Mouse (Mus musculus) gastrocnemius, postnatal 36 days (tissue): Measurements from ENCODE around the gene Olfr332. TPM values are rescaled to one million over a fixed set of nuclear protein-coding genes. Genes with fewer than 3 reads are reported as not detected.
"Not testable (repeated sequence)": the region's sequence is repeated elsewhere in the genome, so short reads cannot be mapped to it uniquely, and the experiment has no call there.

Experiments
- DNase-seq, 2 experiments: peaks; one replicate each; pipeline ENCODE4 v3.0.0; 2022
- intact Hi-C: fragments of 180-260 bp; cut with DNase I; formaldehyde crosslinking; loops from one replicate; pipeline ENCODE4 v1.15.1; 2025
- long read RNA-seq, 2 experiments: library from polyadenylated mRNA; stranded (forward); transcript quantifications; one replicate each; pipeline ENCODE4 v2.0.0; 2021
- total RNA-seq, 2 experiments: library from RNA; stranded (reverse); gene quantifications; 2 replicates each; pipeline ENCODE4 v1.2.3; 2021

Gene Olfr332
- not detected for total RNA-seq
- long read RNA-seq, experiment 1 = 0 reads
- long read RNA-seq, experiment 2 = 0 reads

DNA sequence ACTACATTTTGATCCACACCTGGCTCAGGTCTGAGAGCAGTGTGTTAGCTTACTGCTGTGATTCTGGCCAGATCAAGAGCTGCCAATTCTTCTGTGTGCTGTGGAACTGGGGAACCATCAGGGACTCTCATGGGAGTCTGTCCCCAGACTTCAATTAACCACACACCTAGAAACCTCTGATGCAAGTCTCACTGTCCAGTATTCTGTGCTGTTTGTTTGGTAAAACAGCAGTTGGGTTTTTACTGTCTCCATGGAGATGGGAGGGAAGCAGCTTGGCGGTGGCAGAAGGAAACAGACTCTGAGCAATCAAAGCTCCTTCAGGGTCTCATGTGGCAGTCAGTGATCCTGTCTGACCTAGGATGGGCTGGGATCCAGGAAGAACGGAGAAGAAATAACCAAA is at the start of gene Olfr332:
Olfr332 (minus strand) TSS at position 101 of the 400 bp plus-strand sequence.
- intact Hi-C loops = no loop called here
- DNase-seq = no peak

DNA sequence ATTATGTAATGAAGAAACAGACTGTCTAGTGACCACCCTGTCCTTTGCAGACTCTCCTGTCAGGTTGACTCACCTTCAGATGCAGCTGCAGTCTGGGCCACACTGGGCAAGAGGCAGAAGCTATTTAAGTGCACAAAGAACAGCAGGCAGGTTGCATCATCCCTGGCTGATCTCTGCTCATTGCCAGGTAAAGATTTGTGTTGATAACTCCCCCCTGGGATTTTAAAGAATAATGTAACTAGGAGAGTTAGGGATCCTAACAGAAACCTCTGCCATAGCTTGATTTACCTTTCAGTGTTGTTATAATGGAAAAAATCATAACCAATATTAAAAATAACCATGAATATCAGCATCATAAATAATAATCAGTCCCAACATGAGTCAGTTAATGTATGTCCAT is 42.4 kb upstream of the Olfr332 start, which contains the start of gene Olfr330:
Olfr330 (minus strand) TSS at position 101 of the 400 bp plus-strand sequence.
- DNase-seq, intact Hi-C loops: not testable (repeated sequence)

DNA sequence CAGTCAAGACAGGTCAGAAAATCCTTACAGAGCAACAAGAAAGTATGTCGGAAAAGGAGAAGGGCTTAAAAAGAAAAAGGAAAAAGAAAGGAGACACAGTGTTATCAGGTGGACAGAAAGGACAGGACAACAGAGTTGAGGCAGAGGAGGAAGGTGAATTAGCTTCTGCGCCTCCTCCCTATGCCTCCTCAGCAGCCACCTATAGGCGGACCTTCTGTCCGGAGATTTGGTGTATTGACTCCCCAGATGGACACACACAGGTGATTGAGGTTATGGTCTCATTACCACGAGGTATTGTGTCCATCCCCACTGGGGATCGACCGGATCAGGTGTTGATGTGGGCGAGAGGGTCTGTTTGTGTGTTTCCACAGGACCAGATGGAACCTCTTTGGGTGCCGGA is 27.4 kb upstream of the Olfr332 start:
- peak in 1 of 2 experiments; percentile 25 for DNase-seq
- intact Hi-C loops = not testable (repeated sequence)

DNA sequence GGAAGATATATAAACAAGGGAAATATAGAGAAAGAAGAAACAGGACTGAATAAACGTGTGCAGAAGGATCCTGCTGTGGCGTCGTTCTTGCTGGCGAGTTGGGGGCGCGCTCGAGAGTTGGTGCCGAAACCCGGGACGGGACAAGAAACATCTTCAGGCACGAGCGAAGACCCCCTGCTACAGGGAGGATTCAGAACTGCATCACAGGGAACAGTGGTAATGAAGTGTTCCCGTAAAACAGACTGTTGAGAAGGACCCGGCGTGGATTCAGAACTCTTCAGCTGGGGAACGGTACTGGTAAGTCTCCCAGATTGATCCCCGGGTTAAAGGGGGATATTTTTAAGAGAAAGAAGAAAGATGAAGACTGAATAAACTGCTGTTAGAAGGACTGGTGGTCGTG is 26.6 kb upstream of the Olfr332 start:
- intact Hi-C loops = not testable (repeated sequence)
- DNase-seq = peak; percentile 66 to 71

DNA sequence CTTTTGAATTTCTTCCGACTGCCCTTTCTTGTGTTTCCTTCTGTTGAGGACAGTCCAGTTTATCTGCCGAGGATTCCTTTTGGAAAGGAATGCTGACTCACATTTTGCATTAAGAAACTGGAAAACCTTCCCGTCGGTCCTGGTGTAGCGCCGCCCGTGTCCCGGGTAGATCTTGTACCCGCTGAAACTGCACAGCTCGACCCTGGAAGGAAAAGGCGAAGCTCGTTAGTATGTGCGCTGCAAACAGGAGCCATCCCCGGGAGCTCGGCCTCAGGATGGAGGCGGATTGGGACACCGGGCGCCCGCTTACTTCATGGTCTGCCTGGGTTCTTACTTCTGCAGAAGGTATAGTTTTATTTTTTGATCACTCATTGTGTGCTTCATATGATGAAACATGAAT is 16.7 kb upstream of the Olfr332 start:
- DNase-seq, intact Hi-C loops: not testable (repeated sequence)

DNA sequence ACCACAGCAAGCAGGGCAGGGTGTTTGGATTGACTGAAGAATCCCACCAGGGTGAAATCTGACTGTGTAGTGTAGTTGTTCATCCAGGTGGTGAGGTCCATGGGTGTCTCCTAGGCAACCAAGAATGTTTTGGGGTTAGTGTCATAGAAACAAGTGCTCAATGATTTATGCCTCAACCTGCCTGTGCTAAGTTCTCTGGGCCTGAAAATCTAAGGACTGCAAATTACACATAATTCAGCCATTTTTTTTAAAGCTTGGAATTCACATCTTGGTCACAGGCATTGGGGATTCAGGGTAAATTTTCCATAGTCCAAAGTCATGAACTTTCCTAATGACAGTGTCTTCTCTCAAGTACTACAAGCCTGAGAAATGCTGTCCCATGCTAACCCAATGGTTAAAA is 10.1 kb upstream of the Olfr332 start, which contains the start of gene Olfr331:
Olfr331 (minus strand) TSS at position 101 of the 400 bp plus-strand sequence.
- intact Hi-C loops, DNase-seq: not testable (repeated sequence)

DNA sequence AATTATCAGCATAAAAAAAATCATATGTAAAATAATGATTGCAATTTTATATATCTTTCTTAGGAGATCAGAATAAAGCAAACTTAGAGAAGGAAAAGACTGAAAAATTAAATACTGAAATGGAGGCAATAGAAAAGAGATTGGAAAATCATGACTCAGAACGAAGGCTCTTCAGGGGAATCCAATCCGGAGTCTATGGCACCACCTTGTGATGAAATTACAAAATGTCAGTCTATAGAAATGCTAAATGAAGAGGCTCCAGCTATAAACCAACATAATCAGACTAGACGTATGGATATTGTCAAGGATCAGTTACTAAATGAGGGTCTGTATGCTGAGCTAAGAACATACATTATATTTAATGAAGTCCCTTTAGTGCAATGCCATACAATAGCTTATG is 6.9 kb upstream of the Olfr332 start:
- no peak for DNase-seq
- intact Hi-C loops = no loop called here

DNA sequence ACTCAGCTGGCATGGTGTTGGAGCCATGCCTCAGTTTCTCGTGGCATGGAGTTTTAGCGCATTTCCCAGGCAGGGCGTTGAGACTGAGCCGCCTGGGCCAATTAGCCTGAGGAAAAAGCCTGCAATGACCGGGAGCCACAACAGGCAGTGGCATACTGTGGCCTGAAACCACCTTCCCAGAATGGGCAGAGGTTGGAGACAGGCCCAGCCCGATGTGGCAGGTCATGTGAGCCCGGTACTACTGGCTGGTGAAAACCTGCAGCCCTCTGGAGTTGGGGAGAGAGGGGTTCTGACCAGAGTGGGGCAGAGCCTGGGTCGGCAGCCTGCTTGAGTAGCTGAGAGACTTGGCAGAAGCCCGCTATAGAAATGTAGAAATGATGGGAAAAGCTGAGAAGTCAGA is 6.4 kb upstream of the Olfr332 start:
- intact Hi-C loops = no loop called here
- DNase-seq = no peak

DNA sequence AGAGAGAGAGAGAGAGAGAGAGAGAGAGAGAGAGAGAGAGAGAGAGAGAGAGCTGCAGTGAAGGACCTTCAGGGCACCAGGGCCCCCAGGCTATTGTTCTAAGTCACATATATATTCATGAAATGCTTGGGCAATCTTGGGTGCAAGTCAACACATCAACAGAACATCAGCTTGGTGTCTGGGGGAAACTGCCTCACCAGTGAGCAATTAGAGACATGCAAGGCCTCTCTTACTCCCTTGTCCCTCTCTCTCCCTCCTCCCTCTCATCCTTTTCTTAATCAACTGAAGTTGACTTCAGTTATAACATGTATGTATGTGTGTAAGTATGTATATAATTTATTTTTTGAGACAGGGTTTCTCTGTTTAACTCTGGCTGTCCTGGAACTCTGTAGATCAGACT is 30.2 kb downstream of the Olfr332 start, which contains the start of gene Olfr30:
Olfr30 (minus strand) TSS at position 101 of the 400 bp plus-strand sequence.
- intact Hi-C loops = no loop called here
- no peak for DNase-seq

DNA sequence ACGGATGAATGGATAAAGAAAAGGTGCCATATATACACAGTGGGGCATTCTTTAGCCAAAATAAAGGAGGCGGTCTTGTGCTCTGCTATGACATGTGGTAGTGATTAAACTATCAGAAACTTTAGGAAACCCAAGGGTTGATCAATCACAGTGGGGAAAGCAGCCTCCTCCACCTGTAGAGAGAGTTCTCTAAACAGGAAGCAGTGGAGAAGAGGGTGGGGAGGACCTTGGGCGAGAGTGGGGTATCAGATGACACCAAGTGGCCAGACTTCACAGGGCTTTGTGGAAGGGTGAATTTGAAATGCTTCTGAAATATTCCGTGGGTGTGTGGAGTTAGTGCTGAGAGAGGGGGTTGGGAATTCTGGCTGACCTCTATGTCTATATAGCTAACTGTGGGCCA is 38.8 kb downstream of the Olfr332 start:
- no peak for DNase-seq
- intact Hi-C loops = no loop called here

DNA sequence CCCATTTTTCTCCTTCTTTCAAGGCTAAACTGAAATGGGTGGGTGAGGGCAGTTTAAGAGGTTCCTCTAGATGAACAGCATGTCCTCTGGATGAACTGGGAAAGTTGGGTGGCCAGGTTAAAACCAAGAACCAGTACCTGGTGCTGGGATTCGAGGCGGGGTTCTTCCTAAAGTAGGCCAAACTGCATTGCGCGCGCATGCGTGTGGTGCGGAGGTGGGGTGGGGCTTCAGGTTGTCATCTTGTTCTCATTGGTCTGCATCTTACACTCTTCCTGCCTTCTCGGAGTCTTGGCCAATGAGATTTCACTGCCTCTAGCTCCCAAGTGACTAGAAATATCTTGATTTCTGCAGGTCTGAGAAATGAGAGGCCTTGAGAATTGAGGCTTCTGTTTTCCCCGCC is 39.6 kb downstream of the Olfr332 start, which contains the start of gene Lypd9:
Lypd9 (minus strand) TSS at position 165 of the 400 bp plus-strand sequence.
- intact Hi-C loops = no loop called here
- no peak for DNase-seq

Other genes with a start within 250 kb of the Olfr332 start
- gene 4930438A08Rik, start 217.8 kb downstream of the Olfr332 start, total RNA-seq = not detected
- 1 to 10 TPM; 3.4 to 4.0 TPM for gene Zfp692, start 185.5 kb downstream of the Olfr332 start, total RNA-seq
- gene Zfp672, start 162.2 kb downstream of the Olfr332 start, total RNA-seq = 10 to 100 TPM; 36.7 to 41.7 TPM
- gene Sh3bp5l, start 161.8 kb downstream of the Olfr332 start, total RNA-seq = 10 to 100 TPM; 26.1 to 27.9 TPM
- not detected for gene Lypd8, start 113.5 kb downstream of the Olfr332 start, total RNA-seq
- not detected for gene 1810065E05Rik, start 71.4 kb downstream of the Olfr332 start, total RNA-seq
- not detected for gene Gm12253, start 60.0 kb downstream of the Olfr332 start, total RNA-seq
- gene Lypd9, start 39.6 kb downstream of the Olfr332 start, total RNA-seq = not detected
- not detected for gene Olfr30, start 30.3 kb downstream of the Olfr332 start, total RNA-seq
- gene Olfr331, start 10.0 kb upstream of the Olfr332 start, total RNA-seq = not detected
- gene Olfr330, start 42.3 kb upstream of the Olfr332 start, total RNA-seq = not detected
- not detected for gene Olfr329-ps, start 53.9 kb upstream of the Olfr332 start, total RNA-seq
- not detected for gene Olfr328, start 63.1 kb upstream of the Olfr332 start, total RNA-seq
- not detected for gene Olfr224, start 78.0 kb upstream of the Olfr332 start, total RNA-seq
- gene Olfr325, start 85.2 kb upstream of the Olfr332 start, total RNA-seq = not detected
- gene Olfr324, start 102.6 kb upstream of the Olfr332 start, total RNA-seq = not detected
- gene 2210407C18Rik, start 123.5 kb upstream of the Olfr332 start, total RNA-seq = not detected
- gene Olfr323, start 137.9 kb upstream of the Olfr332 start, total RNA-seq = not detected
- not detected for gene Trim58, start 147.9 kb upstream of the Olfr332 start, total RNA-seq
- not detected for gene Olfr322, start 166.2 kb upstream of the Olfr332 start, total RNA-seq
- not detected for gene Olfr320, start 188.5 kb upstream of the Olfr332 start, total RNA-seq
- gene Olfr319, start 206.6 kb upstream of the Olfr332 start, total RNA-seq = not detected
- gene Olfr318, start 231.5 kb upstream of the Olfr332 start, total RNA-seq = not detected
- gene Olfr317, start 246.7 kb upstream of the Olfr332 start, total RNA-seq = not detected